Mouse (Mus musculus) left cerebral cortex, adult 11 months (tissue): ENCODE measurements around the gene Gm13030.
"Not testable (repeated sequence)": the region's sequence is repeated elsewhere in the genome, so short reads cannot be mapped to it uniquely, and the experiment has no call there.

Experiments
- DNase-seq: peaks from one replicate; pipeline ENCODE4 v3.0.0; 2022; ENCODE audit warnings: low spot score

Gene Gm13030

GRCm38 (mm10) chr4:138873864-138874263 lies at the start of gene Gm13030:
TSS of gene Gm13030 (minus strand) at chr4:138873964.
- DNase-seq = no peak

- peak; percentile 93 for DNase-seq
These were observed 48.3 kb upstream of the Gm13030 start for GRCm38 (mm10) chr4:138922131-138922459.

GRCm38 (mm10) chr4:138921254-138922130 lies 47.7 kb upstream of the Gm13030 start:
- no peak for DNase-seq

GRCm38 (mm10) chr4:138917282-138917681 lies 43.5 kb upstream of the Gm13030 start:
- DNase-seq = no peak

GRCm38 (mm10) chr4:138913797-138914196 lies 40.0 kb upstream of the Gm13030 start, which contains the start of gene Otud3:
TSS of gene Otud3 (minus strand) at chr4:138913945.
- DNase-seq = peak; percentile 93

GRCm38 (mm10) chr4:138913141-138913787 lies 39.5 kb upstream of the Gm13030 start:
- no peak for DNase-seq

GRCm38 (mm10) chr4:138905624-138906337 lies 32.0 kb upstream of the Gm13030 start:
- no peak for DNase-seq

GRCm38 (mm10) chr4:138899361-138899760 lies 25.6 kb upstream of the Gm13030 start:
- no peak for DNase-seq

GRCm38 (mm10) chr4:138893789-138894188 lies 20.0 kb upstream of the Gm13030 start:
- DNase-seq = not testable (repeated sequence)

- DNase-seq = no peak
These were observed 18.9 kb upstream of the Gm13030 start for GRCm38 (mm10) chr4:138892655-138893054.

GRCm38 (mm10) chr4:138889635-138890034 lies 15.9 kb upstream of the Gm13030 start:
- DNase-seq = no peak

- DNase-seq = no peak
These were observed 15.4 kb upstream of the Gm13030 start for GRCm38 (mm10) chr4:138889165-138889564.

GRCm38 (mm10) chr4:138884261-138884660 lies 10.5 kb upstream of the Gm13030 start:
- peak; percentile 80 for DNase-seq

- DNase-seq = no peak
These were observed 8.4 kb upstream of the Gm13030 start for GRCm38 (mm10) chr4:138882179-138882578.

- DNase-seq = no peak
These were observed 7.2 kb upstream of the Gm13030 start for GRCm38 (mm10) chr4:138880811-138881584.

- no peak for DNase-seq
These were observed 6.0 kb upstream of the Gm13030 start for GRCm38 (mm10) chr4:138879808-138880207.

GRCm38 (mm10) chr4:138878783-138879182 lies 5.0 kb upstream of the Gm13030 start:
- no peak for DNase-seq

GRCm38 (mm10) chr4:138877731-138878130 lies 4.0 kb upstream of the Gm13030 start, which contains the start of gene Pla2g2e:
TSS of gene Pla2g2e (plus strand) at chr4:138877942.
- no peak for DNase-seq

GRCm38 (mm10) chr4:138875986-138876385 lies 2.2 kb upstream of the Gm13030 start:
- no peak for DNase-seq

GRCm38 (mm10) chr4:138875275-138875674 lies 1.5 kb upstream of the Gm13030 start:
- not testable (repeated sequence) for DNase-seq

GRCm38 (mm10) chr4:138868666-138869065 lies 5.1 kb downstream of the Gm13030 start:
- no peak for DNase-seq

- DNase-seq = peak; percentile 52
These were observed 7.4 kb downstream of the Gm13030 start for GRCm38 (mm10) chr4:138866413-138866812.
